Mouse (Mus musculus): Measurements from ENCODE around the gene Tsen54.

GRCm38 (mm10) chr11:115814605-115815450 is at the start of gene Tsen54:
- TF ChIP-seq TAL1 (IDR thresholded peaks at IDR 0.05; ENCODE audit: low read length): no peak
- TF ChIP-seq GATA1 (IDR thresholded peaks at IDR 0.05; ENCODE audit: low read length): no peak

Data from erythroblast, embryonic 14.5 days (primary cell).